Mouse (Mus musculus) granulocyte monocyte progenitor cell, adult 5-6 weeks (primary cell): ENCODE data around the gene Aldh16a1. TPM values are rescaled to one million over a fixed set of nuclear protein-coding genes. Genes with fewer than 3 reads are reported as not detected.
"Not testable (repeated sequence)": the region's sequence is repeated elsewhere in the genome, so short reads cannot be mapped to it uniquely, and the experiment has no call there.

ENCODE experiments used
- ATAC-seq: replicated peaks from 2 replicates; pipeline ENCODE4 v1.8.0; 2016; ENCODE audit warnings: mild to moderate bottlenecking, moderate TSS enrichment, inconsistent platforms; ENCODE audit not compliant: poor library complexity, severe bottlenecking
- total RNA-seq, 2 experiments: library from RNA; stranded (forward) in 1 of 2; stranded (reverse) in 1 of 2; fragments of 200-712, 200-1000 nt in 1 of 2; fragments of >200 nt in 1 of 2; fragmentation: Nextera tagmentation in 1 of 2; gene quantifications; 2 replicates each; pipeline ENCODE4 v1.2.3; 2014 to 2017

The Aldh16a1 gene
- total RNA-seq, 2 experiments from 2014 or later = 42.5 to 53.4 TPM

DNA sequence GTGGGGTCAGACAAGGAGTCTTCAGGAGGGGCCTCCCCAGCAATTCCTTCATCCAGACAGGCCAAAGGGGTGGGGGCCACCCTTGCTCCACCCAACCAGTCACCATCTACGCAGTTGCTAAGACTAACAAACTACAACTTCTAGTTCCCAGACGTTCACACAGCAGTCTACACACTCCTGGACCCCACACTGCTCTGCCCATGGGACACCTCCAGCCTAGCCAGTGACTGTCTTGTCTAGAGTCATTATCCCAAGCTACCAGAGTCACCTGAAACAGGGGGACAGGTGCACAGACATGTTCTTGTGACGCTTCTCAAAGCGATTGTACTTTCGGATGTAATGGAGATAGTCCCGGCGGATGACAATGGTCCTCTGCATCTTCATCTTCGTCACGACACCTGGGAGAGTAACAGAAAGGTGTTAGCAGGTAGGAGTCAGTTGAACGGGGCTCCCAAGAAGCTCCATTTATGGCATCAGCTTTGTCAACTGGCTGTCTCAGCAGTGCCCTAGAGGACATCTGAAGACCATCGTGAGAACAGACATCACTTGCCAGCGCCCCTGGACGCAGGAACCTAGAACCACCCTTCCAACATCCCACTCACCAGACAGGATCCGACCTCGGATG is 31.7 kb downstream of the Aldh16a1 start:
- ATAC-seq = no peak

DNA sequence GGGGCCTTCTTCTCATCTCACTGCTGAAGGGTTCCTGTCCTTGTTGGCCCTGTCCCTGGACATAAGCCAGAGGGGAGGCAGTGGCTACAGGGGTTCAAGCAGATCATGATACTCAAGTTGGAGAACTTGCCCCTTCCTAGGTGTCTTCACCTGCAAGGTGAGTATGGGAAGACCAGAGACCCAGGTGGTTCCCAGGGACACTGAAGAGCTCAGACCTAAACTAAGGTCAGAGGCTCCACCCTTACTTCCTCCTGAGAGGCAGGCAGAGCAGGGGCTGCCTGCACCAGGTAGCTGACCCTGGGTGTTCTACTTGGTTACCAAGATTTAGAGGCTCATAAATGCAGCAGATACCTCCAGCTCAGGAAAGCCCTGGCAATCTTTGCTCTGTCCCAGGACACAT is 32.4 kb downstream of the Aldh16a1 start:
- ATAC-seq = no peak

DNA sequence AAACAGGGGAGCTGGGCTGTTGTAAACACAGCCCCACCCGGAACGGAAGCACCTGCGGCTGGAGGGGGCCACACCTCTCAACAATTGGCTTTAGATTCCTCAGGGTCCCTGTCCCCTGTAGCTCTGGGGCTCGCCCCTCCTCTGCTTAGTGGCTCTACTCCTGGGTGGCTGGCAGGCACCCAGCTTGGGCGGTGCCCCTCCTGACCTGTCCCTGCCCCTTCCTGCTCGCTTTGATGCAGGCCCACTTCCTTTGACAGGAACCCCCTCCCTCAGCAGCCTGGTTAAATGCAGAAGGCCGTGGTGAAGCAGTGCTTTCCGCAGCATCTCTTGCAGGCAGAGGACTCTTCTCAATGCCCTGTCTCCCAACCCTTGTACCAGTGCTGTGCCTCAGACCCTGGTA is 33.0 kb downstream of the Aldh16a1 start:
- peak; percentile 10 for ATAC-seq

DNA sequence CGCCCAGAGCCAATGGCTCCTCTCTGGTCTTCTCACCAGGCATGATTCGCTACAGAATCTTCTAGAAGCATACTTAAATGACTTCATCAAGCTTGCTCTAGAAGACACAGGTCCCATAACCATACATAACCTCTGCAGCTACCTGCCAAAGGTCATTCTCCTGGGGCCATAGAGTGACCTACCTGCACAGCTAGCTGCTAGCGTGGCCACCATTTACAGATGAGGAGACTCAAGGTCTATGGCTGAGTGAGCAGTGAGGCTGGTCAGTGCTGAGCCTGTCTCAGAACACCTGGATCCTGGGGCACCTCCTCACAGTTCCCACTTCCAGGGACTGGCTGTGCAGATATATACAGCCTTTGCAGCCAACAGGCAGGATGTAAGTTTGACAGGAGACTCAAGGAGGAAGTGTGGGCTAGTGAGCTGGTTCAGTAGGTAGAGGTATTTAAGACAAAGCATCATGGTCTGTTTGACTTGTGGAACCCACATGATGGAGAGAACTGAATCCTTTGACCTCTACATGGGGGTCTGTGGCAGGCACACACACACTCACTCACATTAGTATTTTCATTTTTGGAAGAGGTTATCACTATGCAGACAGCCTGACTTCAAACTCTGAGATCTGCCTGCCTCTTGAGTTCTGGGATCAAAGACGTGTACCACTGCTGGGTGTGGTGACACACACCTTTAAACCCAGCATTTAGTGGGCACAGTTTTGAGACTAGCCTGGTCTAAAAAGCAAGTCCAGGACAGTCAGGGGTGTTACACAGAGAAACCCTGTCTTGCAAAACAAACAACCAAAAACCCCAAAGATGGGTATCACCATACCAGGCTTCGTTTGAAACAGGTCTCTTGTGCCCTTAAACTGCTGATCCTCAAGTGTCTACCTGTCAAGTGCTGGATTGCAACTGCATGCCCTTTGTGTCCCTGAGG is 34.3 kb downstream of the Aldh16a1 start:
- no peak for ATAC-seq

DNA sequence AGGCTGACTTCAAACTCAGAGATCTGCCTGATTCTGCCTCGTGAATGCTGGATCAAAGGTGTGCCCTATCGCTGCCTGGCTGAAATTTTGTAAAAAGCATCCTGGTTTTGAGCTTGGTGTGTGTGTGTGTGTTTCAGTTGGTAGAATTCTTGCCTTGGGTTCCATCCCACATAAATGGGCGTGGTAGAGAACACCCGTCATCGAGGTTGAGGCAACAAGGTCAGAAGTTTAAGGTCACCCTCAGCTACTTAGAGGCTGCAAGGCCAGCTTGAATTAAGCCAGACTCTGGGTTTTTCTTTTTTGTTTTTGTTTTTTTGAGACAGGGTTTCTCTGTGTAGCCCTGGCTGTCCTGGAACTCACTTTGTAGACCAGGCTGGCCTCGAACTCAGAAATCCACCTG is 36.0 kb downstream of the Aldh16a1 start:
- no peak for ATAC-seq

- no peak for ATAC-seq
Observed at GRCm38 (mm10) chr7:45117566-45117965, 36.8 kb downstream of the Aldh16a1 start.

GRCm38 (mm10) chr7:45113476-45113875 is 40.9 kb downstream of the Aldh16a1 start:
- ATAC-seq = no peak

DNA sequence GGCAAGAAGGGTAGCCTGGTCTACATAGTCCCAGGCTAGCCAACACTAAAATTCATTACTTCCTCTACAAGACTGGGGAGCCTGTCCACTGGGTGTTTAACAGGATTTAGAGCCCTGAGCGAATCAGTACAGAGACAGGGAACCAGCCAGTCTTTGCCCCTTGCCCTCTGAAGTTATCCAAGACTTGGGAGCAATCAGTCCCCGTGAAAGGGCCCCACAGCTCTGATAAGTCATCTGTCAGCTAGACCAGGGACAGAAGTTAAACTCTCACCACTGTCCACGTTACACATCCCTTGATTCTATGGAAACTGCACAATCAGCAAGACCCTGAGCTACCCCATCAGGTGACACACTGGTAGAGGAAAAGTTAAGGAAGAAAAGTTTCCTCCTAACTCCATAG is 41.9 kb downstream of the Aldh16a1 start:
- no peak for ATAC-seq

DNA sequence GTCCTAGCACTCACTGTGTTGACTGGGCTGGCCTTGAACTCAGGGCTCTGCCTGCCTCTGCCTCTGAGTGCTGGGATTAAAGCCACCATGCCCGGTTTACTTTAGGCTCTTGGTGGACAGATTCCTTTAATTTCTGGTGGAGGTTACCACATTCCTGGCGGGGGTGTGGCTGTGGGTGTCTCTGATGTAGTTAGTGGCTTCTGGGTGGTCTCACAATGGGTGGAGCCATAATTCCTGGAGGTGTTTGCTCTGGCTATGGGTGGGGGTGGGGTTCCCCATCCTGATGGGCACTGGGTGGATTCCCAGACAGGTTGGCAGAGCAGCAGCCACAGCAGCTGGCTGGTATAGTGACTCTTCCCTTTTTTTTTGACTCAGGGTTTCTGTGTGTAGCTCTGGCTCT is 42.4 kb downstream of the Aldh16a1 start:
- ATAC-seq = peak; percentile 30; the same call in 1 of the 2 replicates

GRCm38 (mm10) chr7:45110089-45110488 is 44.3 kb downstream of the Aldh16a1 start:
- not testable (repeated sequence) for ATAC-seq

GRCm38 (mm10) chr7:45107052-45107645 is 47.2 kb downstream of the Aldh16a1 start:
- ATAC-seq = peak; percentile 41

- ATAC-seq = no peak
Observed at GRCm38 (mm10) chr7:45106441-45106840, 47.9 kb downstream of the Aldh16a1 start.

- no peak for ATAC-seq
Observed at GRCm38 (mm10) chr7:45105491-45105890, 48.9 kb downstream of the Aldh16a1 start.

- no peak for ATAC-seq
Observed at GRCm38 (mm10) chr7:45104941-45105340, 49.4 kb downstream of the Aldh16a1 start.

DNA sequence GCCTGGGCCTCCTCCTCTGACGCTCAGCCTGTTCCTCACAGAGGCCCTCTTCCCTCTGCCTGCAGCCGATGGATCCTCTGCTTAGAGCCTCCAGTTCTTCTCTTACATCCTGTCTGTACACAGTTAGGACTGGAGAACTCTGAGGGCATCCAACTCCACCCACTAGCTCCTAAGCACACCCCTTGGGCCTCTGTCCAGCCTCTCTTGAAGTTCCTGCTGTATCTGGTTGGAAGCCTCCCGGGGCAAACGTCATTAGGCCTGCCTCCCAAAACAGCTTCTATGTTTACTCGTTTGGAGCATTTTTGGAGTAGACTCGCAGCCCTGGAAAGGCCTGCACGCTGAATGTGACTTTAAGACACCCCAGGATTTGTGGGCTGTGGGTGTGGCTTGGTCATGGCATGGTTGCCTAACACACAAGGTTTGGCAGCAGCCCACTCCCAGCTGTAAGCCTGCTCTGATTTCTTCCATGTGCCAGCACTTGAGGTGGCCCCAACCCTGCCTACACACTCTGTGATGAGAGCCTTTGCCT is 50.7 kb downstream of the Aldh16a1 start, which contains the start of gene Fcgrt:
Fcgrt (minus strand) TSS at position 200 of the 529 bp plus-strand sequence.
- ATAC-seq = peak; percentile 83

DNA sequence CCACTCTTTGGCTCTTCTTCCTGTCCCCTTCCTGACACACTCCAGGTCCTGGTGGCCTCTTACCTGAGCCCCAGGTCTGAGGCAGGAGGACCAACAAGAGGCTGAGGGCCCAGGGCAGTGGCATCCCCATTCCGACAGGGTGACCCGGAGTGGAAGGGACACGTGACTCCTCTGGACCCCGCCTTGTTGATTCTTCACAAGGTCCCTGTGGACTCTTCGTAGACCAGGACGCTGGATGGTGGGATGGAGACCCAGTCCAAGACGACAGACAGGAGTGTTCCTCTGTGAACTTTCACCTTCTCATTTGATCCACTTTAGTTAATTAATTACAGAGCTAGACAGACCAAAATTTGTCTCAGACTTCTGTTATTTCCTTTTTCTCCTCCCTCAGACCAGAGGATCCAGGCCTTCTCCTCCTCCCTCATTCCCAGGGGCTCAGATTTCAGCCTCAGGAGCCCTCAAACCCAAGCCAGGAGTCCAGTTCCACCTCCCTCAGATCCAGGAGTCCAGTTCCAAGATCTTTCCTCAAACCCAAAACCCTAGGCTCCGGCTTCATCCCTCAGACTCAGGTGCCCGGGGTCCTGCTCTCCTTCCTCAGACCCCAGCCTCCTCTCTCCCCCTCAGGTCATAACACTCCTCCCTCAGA is 51.3 kb downstream of the Aldh16a1 start:
- no peak for ATAC-seq

DNA sequence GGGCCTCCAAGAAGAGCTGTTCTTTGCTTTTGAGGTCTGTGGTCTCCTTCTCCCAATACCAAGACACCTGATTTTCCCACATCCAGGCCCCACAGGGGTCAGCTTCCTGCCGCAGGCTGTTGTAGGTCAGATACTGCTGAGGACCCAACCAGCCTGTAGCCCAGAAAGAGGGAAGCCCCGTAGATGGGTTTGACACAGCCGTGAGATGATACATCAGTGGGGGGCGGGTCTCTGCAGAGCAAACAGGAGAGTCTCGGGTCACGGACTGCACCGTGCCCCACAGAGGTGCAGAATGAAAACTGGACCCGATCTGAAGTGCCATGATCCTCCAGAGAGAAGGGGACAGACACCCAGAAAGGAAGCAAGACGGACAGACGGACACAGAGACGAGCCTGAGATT is 51.9 kb downstream of the Aldh16a1 start:
- ATAC-seq = no peak

DNA sequence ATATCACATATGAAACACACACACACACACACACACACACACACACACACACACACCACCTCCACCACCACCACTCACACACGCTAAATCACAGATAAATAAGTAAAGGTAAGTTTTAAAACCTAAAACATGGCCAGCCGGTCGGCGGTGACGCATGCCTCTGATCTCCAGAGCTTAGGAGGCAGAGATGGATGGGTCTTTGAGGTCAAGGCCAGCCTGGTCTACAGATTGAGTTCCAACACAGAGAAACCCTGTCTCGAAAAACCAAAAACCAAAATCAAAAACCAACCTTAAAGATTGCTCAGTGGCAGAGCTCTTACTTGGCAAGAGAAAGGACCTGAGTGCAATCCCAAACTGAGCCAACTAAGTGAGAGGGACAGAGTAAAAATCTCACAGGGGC is 54.3 kb downstream of the Aldh16a1 start:
- ATAC-seq = no peak

- no peak for ATAC-seq
Observed at GRCm38 (mm10) chr7:45098541-45099240, 55.7 kb downstream of the Aldh16a1 start.

- ATAC-seq = no peak
Observed at GRCm38 (mm10) chr7:45097479-45097878, 56.9 kb downstream of the Aldh16a1 start.
